Mouse (Mus musculus) liver, adult 2 months (tissue): ENCODE measurements around the gene Wipi2.

Source experiments
- CTCF ChIP-seq: fragments of 200-500 bp; IDR thresholded peaks from 2 replicates; pipeline ENCODE4 v1.5.1; 2011; ENCODE audit warnings: low read depth, low read length, control low read depth
- POLR2A ChIP-seq: fragments of 200-500 bp; IDR thresholded peaks from 2 replicates; pipeline ENCODE4 v1.6.1; 2011; ENCODE audit warnings: low read length, control low read depth; ENCODE audit not compliant: insufficient read depth; ENCODE audit errors: extremely low read depth

DNA sequence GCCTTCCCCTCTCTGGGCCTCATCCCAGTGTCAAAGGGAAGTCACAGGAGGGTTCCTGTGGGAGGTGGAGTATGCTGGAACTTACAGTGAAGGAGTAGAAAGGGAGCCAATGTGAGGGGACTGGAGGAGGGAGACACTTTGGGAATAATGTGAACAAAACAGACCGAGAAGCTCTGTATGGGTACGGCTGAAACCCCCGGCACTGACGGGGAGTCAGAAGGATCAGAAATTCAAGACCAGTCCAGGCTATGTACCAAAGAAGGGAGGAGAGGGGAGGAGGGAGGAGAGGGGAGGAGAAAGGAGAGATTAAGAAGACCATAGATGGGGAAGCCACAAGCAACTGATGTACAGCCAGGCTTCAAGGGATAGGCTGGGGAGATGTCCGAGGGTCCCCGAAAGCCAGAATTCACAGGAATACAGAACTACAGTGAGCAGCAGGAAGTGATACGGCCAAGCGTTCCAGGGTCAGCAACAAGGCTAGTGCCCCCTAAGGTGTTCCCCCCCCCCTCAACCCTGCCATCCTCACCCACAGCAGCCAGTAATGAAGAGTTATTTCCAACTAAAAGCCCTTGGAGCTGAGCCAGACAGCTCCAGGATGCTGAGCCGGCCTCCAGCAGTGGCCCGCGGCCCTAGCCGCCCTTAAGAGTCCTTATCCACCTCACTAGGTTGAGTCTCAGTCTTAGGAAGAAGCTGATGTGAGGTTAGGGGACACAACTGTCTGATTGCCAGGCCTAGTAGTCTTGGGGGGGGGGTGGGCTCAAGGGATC lies 65.7 kb downstream of the Wipi2 start:
- TF ChIP-seq CTCF (no peak), POLR2A (no peak)
